Mouse (Mus musculus) retina, postnatal 1 day (tissue): ENCODE results near the gene Smim14.

Experiments used
- DNase-seq: peaks from one replicate; pipeline ENCODE4 v3.0.0-alpha.2; 2012

The Smim14 gene

DNA sequence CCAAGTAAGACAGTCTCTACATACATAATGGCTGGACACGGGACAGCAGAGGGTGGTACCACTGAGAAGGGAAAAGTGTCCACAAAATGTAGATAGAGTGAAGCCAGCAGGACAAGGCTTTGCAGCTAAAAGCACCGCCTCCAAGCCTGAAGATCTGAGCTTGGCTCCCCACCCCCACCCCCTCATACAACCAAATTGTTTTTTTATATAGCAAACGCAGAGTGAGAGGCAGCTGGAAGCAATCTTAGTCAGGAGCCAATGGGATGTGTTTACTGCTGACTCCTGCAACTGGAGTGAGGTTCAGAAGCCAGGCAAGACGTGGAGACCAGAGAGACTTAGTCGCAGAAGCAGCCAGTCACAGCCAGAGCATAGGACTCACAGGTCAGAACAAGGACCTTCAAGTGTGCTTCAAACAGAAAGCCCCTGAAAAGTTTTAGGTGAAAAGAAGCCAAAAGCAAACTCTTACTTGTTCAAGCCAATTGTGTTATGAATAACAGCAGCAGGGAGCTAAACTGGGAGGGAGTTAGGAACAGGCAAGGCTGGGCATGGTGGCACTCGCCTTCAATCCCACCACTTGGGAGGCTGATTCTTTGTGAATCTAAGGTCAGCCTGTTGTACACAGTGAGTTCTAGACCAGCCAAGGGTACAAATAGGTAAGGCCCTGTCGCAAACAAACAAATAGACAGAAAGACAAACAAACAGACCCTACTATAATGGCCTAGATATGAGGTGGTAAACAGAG lies 79.7 kb downstream of the Smim14 start:
- no peak for DNase-seq

DNA sequence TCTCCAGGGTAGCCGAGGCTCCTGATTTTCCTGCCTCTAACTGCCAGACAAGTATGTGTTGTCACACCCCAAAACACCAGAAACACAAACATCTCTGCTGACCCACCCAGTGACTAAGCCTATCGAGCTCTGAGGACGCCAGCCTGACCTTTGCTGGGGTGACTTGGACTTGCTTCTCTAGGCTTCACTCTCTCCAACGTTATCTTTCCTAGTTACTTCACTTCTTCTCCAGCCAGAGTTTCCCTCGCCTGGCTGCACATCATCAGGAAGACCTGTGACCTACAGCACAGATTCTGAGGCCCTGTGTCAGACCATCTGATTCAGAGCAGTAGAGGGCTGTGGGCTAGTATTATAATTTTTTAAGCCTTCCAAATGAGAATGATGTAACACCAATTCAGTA lies 82.2 kb downstream of the Smim14 start:
- no peak for DNase-seq

GRCm38 (mm10) chr5:65448941-65449340 lies 88.0 kb downstream of the Smim14 start:
- no peak for DNase-seq

DNA sequence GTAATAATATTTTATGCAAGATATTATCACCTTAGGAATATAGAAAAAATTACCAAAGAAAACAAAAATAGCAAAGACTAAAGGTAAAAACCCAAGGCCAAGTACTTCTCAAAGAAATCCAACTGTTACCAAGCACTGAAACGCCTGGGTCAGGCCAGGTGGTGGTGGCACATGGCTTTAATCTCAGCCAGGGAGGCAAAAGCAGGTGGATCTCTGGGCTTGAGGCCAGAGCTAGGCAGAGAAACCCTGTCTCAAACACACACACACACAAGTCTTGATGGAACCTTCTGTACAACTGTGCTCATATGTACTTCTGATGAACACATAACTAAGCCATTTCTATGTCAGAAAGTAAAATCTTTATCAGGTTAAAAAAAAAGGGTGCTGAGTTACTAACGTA lies 89.2 kb downstream of the Smim14 start:
- no peak for DNase-seq

DNA sequence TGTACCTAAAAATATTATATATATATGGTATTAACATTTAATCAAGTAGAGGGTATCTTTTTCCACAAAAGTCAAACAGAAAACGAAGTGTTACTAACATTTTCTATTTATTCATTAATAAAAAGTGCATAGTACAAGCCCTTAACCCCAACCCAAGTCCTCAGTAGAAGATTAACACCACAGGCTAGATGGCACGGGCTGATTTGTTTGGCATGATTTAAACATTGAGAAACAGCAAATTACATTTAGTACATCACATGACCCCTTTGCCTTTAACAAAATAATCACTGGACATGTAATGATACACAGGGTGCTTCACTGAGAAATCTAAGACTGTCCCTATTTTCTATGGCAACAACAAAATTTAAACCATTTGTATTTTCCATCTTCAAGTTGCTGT lies 90.2 kb downstream of the Smim14 start:
- no peak for DNase-seq

DNA sequence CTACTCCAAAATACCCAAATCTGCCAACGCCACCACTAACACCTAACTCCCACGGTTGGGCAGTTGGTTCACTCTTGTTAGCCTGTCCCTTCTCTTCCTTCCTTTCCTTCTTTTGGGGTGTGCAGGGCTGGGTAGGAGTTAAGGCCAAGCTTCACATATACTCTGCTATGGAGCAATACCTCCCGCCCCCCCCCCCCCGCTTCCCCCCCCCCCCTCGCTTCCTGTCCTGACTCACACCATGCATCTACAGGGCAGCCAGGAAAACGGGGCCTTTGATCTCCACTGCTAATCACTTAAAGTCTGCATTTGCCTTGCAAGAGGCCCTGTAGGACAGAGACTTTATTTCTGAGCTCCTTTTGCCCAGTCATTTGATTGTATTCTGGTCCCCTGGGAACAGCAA lies 92.0 kb downstream of the Smim14 start:
- no peak for DNase-seq

DNA sequence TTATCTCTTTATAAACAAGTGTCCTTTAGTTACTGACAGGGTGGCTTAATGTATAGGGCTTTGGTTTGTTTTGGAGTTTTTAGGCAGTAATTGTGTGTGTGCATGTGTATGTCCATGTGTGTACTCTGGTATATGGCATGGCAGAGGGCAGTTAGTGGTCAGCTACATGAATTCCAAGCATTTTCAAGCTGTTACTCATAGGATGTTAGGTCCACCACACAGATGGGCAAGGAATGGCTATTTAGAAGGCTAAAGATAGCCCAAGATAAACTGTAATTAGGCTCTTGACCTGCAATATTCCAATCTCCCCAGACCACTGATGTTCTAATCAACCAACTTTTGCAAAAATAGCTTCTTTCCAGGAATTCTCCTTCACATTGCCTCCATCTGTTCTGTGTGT lies 98.9 kb downstream of the Smim14 start:
- DNase-seq = no peak

- peak; percentile 98 for DNase-seq
Measured at GRCm38 (mm10) chr5:65435806-65436561, 101.0 kb downstream of the Smim14 start, which contains the start of gene Ugdh. TSS of gene Ugdh (minus strand) at chr5:65435949.

DNA sequence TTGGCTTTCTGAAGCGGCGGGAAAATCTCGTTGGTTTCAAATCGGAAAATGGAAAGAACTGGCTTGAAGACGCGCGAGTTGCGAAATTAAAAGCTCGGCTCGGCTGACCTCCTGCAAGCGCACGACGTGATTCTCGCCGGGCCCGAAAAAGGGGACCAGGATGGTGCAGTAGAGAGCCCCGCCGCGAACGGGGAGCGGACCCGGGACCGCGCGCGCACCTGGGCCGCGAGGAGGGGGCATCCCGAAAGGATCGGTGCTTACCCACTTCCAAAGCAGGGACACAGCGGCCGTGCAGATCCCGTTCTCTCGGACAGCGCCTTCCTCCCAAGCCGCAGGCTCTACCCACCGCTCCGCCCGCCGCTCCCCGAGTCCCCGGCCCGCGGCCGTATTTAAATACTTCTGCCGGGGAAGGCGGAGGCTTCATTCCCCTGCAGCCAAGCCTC lies 101.6 kb downstream of the Smim14 start:
- DNase-seq = no peak

DNA sequence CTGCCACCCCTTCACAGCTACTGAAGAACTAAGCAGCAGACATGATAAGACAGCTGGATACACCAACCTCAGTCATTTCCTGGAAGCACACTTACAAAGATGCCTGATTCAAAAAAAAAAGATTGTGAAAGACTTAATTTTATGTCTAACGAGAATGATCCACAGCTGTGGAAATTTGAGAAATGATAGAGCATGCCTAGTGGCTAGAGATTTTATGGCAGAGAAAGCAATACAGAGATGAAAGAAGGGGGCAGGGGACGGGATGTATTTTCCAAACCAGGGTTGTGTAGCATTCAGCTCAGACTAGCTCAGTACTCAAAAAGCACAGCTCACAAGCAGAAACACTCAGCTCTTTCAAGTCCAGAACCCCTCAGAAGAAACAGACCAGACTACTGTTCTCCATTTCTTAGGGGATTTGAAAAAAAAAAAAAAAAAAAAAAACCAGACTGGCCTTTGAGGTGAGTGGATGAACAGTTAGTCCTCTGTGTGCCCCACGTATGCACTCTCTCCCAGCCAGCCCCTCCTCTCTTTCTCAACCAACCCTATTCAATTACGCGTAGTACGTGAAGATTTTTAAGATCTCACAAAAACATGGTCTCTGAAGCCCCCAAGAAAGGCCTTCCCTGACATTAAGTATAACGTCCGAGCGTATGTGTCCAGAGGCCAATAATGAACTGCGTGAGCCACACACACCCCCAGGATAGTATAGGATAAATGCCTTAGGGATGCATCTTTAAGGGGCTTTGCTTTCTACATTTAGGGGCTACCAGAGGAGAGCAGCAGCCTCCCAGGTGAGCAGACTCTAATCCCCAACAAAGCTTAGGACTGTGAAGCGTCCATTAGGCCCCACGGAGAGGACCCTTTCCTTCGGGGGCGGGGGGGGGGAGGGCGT lies 102.3 kb downstream of the Smim14 start:
- peak; percentile 30 for DNase-seq

DNA sequence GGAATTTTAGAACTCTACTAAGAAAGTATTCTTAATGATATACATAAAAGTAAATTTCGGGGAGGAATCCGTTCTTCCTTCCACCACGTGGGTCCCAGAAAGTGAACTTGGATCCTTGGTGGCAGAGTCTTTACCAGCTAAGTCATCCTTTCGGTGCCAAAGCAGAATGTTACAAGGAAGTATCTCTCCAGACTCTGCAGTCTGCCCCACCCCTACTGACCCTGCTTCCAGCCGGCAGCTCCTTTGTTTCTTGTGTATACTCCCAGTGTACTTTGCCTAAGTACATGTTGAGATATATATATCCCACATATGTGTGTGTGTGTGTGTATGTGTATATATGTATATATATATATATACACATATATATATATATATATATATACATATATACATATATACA lies 107.5 kb downstream of the Smim14 start:
- no peak for DNase-seq

DNA sequence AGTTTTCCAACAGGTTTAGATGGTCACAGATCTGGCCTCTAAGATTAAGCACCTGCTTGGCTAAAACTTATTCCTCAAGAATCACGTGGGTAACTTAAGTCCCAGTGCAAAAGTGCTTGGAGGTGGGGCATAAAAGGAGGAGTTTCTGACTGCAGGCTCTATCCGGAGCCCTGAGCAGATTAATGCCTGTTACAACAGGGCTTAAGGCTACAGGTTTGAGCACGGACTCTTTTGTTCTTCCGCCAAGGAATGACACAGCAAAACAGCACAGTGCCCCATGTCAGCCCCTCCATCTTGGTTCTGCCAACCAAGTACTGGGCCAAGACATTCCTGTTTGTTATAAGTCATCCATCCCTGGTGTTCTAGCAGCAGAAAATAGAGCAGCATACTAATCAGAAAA lies 108.7 kb downstream of the Smim14 start:
- DNase-seq = peak; percentile 12

GRCm38 (mm10) chr5:65425251-65425650 lies 111.7 kb downstream of the Smim14 start:
- DNase-seq = no peak

DNA sequence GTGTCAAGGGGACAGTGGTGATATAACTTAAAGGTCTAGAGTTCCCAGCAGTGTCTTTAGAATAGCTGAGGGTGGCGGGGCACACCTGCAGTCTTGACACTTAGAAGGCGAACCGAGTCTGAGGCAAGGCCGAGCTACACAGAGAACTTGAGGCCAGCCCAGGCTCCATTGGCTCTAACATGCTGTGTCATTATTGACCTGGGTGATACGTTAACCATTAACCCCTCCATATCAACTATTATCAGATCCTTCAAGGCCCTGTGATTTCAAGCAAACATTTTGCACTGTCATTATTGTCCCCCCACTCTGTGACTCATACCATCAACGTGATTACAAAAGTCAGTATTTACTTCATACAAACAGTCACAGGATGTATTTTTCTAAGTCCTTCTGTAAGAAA lies 112.8 kb downstream of the Smim14 start:
- no peak for DNase-seq

- no peak for DNase-seq
Measured at GRCm38 (mm10) chr5:65422803-65423202, 114.2 kb downstream of the Smim14 start.

- DNase-seq = no peak
Measured at GRCm38 (mm10) chr5:65420822-65421221, 116.2 kb downstream of the Smim14 start.

DNA sequence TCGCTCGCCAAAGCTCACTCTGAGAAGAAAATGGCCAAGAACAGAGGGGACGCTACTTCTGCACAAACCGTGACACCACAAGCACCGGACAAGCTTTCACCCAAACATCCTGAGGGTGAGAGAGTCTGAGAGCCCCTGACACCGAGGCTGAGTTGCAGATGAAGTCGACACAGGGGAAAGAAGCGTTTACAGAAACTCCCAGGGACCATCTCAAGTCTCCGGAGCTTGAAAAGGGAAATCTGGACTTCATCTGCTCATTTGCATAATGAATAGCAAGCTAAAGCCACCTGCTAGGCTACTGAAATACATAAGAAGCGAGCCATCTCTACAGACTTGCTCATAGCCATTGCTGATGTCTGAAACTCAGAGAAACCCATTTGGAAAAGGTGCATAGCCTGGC lies 117.8 kb downstream of the Smim14 start:
- no peak for DNase-seq

GRCm38 (mm10) chr5:65415653-65416458 lies 121.1 kb downstream of the Smim14 start:
- DNase-seq = peak; percentile 30

DNA sequence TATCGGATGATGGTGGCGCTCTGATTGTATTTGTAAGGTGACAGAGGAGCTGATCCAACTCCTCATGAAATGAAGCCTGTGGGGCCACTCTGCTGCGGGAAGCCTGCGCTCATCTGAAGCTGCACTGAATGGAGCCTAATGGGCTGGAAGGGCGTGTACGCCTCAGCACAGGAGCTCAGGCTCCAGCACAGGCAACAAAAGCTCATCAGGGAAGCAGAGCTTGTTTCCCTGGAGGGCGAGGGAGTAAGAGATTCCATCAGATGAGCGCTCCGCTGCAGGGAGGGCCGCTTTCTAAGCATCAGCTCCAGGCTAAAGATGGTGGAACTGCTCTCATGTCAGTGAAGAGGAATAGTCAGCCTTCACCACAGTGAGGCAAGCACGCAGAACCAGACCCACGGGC lies 129.0 kb downstream of the Smim14 start:
- peak; percentile 35 for DNase-seq

GRCm38 (mm10) chr5:65401251-65401994 lies 135.6 kb downstream of the Smim14 start:
- DNase-seq = peak; percentile 88
